Mouse (Mus musculus): ENCODE results near the gene Otos. TPM values are rescaled to one million over a fixed set of nuclear protein-coding genes. Genes with fewer than 3 reads are reported as not detected.

Otos gene
- total and polyA plus RNA-seq, 2 experiments from 2014 or later: 0.69 TPM; not detected in 1

- H3K9me3 ChIP-seq (ENCODE audit: low read length): no peaks in the 10 kb centered on the region
- DNase-seq (ENCODE audit: low spot score): peak; percentile 75
- 19% methylated on average over 16 of the region's 16 CpGs for WGBS
- TF ChIP-seq CTCF (IDR thresholded peaks at IDR 0.05): no peak
- peak; percentile 41 for ATAC-seq (ENCODE audit: low FRiP score)
- no peaks in the 10 kb centered on the region for H3K27me3 ChIP-seq (ENCODE audit: insufficient read depth, low read length)
- no peak overlapping the region for H3K4me2 ChIP-seq (ENCODE audit: low read depth, low read length, poor library complexity, severe bottlenecking)
- no peak overlapping the region for H3K4me3 ChIP-seq (ENCODE audit: low read depth, low read length)
- H3K9ac ChIP-seq (replicated peaks; ENCODE audit: low read length, poor library complexity, severe bottlenecking): no peak overlapping the region
- H3K27ac ChIP-seq (ENCODE audit: low read depth, low read length): no peak overlapping the region
- H3K4me1 ChIP-seq (ENCODE audit: insufficient read depth, low read length): peaks cover 6% of the 10 kb centered on the region; the same call in 1 of the 2 replicates
- no peaks in the 10 kb centered on the region for H3K36me3 ChIP-seq (ENCODE audit: insufficient read depth, low read length)
Observed at GRCm38 (mm10) chr1:92680668-92681603, 32.3 kb upstream of the Otos start.

GRCm38 (mm10) chr1:92678757-92679156 is 30.1 kb upstream of the Otos start:
- H3K27ac ChIP-seq (ENCODE audit: low read depth, low read length): no peak overlapping the region
- DNase-seq (ENCODE audit: low spot score): no peak

GRCm38 (mm10) chr1:92676676-92676975 is 28.0 kb upstream of the Otos start:
- TF ChIP-seq CTCF (IDR thresholded peaks at IDR 0.05): no peak
- Histone ChIP-seq H3K4me2 (ENCODE audit: low read depth, low read length, poor library complexity, severe bottlenecking) (no peak overlapping the region), H3K9ac (replicated peaks; ENCODE audit: low read length, poor library complexity, severe bottlenecking) (no peak overlapping the region), H3K4me3 (ENCODE audit: low read depth, low read length) (no peak overlapping the region), H3K27ac (ENCODE audit: low read depth, low read length) (no peak overlapping the region), H3K9me3 (ENCODE audit: low read length) (no peaks in the 10 kb centered on the region), H3K4me1 (ENCODE audit: insufficient read depth, low read length) (peaks cover 6% of the 10 kb centered on the region; the same call in 1 of the 2 replicates), H3K36me3 (ENCODE audit: insufficient read depth, low read length) (no peaks in the 10 kb centered on the region), H3K27me3 (ENCODE audit: insufficient read depth, low read length) (no peaks in the 10 kb centered on the region)
- DNase-seq (ENCODE audit: low spot score): peak; percentile 21
- WGBS: 80% methylated on average over 3 of the region's 3 CpGs
- no peak for ATAC-seq (ENCODE audit: low FRiP score)

More at GRCm38 (mm10) chr1:92678757-92679156, 30.1 kb upstream of the Otos start:
- Histone ChIP-seq H3K27me3 (ENCODE audit: insufficient read depth, low read length) (no peaks in the 10 kb centered on the region), H3K36me3 (ENCODE audit: insufficient read depth, low read length) (no peaks in the 10 kb centered on the region), H3K4me2 (ENCODE audit: low read depth, low read length, poor library complexity, severe bottlenecking) (no peak overlapping the region), H3K9ac (replicated peaks; ENCODE audit: low read length, poor library complexity, severe bottlenecking) (no peak overlapping the region), H3K9me3 (ENCODE audit: low read length) (no peaks in the 10 kb centered on the region), H3K4me1 (ENCODE audit: insufficient read depth, low read length) (peaks cover 6% of the 10 kb centered on the region; the same call in 1 of the 2 replicates), H3K4me3 (ENCODE audit: low read depth, low read length) (no peak overlapping the region)
- no peak for TF ChIP-seq CTCF (IDR thresholded peaks at IDR 0.05)
- WGBS: 95% methylated on average over 5 of the region's 5 CpGs
- no peak for ATAC-seq (ENCODE audit: low FRiP score)

GRCm38 (mm10) chr1:92675932-92676675 is 27.5 kb upstream of the Otos start:
- 81% methylated on average over 10 of the region's 10 CpGs for WGBS
- H3K4me2 ChIP-seq (ENCODE audit: low read depth, low read length, poor library complexity, severe bottlenecking): no peak overlapping the region
- peaks cover 6% of the 10 kb centered on the region; the same call in 1 of the 2 replicates for H3K4me1 ChIP-seq (ENCODE audit: insufficient read depth, low read length)
- ATAC-seq (ENCODE audit: low FRiP score): no peak
- no peak for TF ChIP-seq CTCF (IDR thresholded peaks at IDR 0.05)
- no peak overlapping the region for H3K9ac ChIP-seq (replicated peaks; ENCODE audit: low read length, poor library complexity, severe bottlenecking)
- H3K9me3 ChIP-seq (ENCODE audit: low read length): no peaks in the 10 kb centered on the region
- no peak overlapping the region for H3K4me3 ChIP-seq (ENCODE audit: low read depth, low read length)
- no peak for DNase-seq (ENCODE audit: low spot score)
- H3K27me3 ChIP-seq (ENCODE audit: insufficient read depth, low read length): no peaks in the 10 kb centered on the region
- H3K36me3 ChIP-seq (ENCODE audit: insufficient read depth, low read length): no peaks in the 10 kb centered on the region
- H3K27ac ChIP-seq (ENCODE audit: low read depth, low read length): no peak overlapping the region

GRCm38 (mm10) chr1:92673258-92673782 is 24.7 kb upstream of the Otos start:
- Histone ChIP-seq H3K9me3 (ENCODE audit: low read length) (no peaks in the 10 kb centered on the region), H3K4me1 (ENCODE audit: insufficient read depth, low read length) (no peaks in the 10 kb centered on the region), H3K9ac (replicated peaks; ENCODE audit: low read length, poor library complexity, severe bottlenecking) (no peak overlapping the region), H3K4me2 (ENCODE audit: low read depth, low read length, poor library complexity, severe bottlenecking) (no peak overlapping the region), H3K27ac (ENCODE audit: low read depth, low read length) (no peak overlapping the region), H3K27me3 (ENCODE audit: insufficient read depth, low read length) (no peaks in the 10 kb centered on the region), H3K36me3 (ENCODE audit: insufficient read depth, low read length) (no peaks in the 10 kb centered on the region), H3K4me3 (ENCODE audit: low read depth, low read length) (no peak overlapping the region)
- ATAC-seq (ENCODE audit: low FRiP score) (no peak), DNase-seq (ENCODE audit: low spot score) (no peak)
- WGBS: 90% methylated on average over 5 of the region's 5 CpGs
- TF ChIP-seq CTCF (IDR thresholded peaks at IDR 0.05): no peak
